Mouse (Mus musculus) heart, postnatal 4 days (tissue): ENCODE data around the gene Chek2. TPM values are rescaled to one million over a fixed set of nuclear protein-coding genes. Genes with fewer than 3 reads are reported as not detected.
"Not testable (repeated sequence)": the region's sequence is repeated elsewhere in the genome, so short reads cannot be mapped to it uniquely, and the experiment has no call there.

Experiments
- DNase-seq: peaks from one replicate; pipeline ENCODE4 v3.0.0; 2021
- total RNA-seq, 2 experiments: library from RNA; stranded (reverse); gene quantifications; 2 replicates each; pipeline ENCODE4 v1.2.3; 2021

The Chek2 gene
- total RNA-seq, 2 experiments from 2014 or later: 5.9 to 6.4 TPM

- peak; percentile 53 for DNase-seq
Measured at GRCm38 (mm10) chr5:110840465-110840864, 686 bp downstream of the Chek2 start.

- no peak for DNase-seq
Measured at GRCm38 (mm10) chr5:110841046-110841862, 1.5 kb downstream of the Chek2 start.

GRCm38 (mm10) chr5:110852990-110853389, 13.2 kb downstream of the Chek2 start:
- no peak for DNase-seq

- no peak for DNase-seq
Measured at GRCm38 (mm10) chr5:110857091-110857490, 17.3 kb downstream of the Chek2 start.

GRCm38 (mm10) chr5:110859013-110859650, 19.4 kb downstream of the Chek2 start:
- peak; percentile 59 for DNase-seq

- no peak for DNase-seq
Measured at GRCm38 (mm10) chr5:110860445-110860844, 20.7 kb downstream of the Chek2 start.

GRCm38 (mm10) chr5:110868460-110868859, 28.7 kb downstream of the Chek2 start:
- DNase-seq: no peak

GRCm38 (mm10) chr5:110869242-110869669, 29.5 kb downstream of the Chek2 start:
- DNase-seq: no peak

GRCm38 (mm10) chr5:110873160-110873559, 33.4 kb downstream of the Chek2 start:
- DNase-seq: no peak

- DNase-seq: peak; percentile 62
Measured at GRCm38 (mm10) chr5:110874711-110875110, 34.9 kb downstream of the Chek2 start.

- no peak for DNase-seq
Measured at GRCm38 (mm10) chr5:110875286-110875685, 35.5 kb downstream of the Chek2 start.

- no peak for DNase-seq
Measured at GRCm38 (mm10) chr5:110877666-110878505, 38.1 kb downstream of the Chek2 start.

- DNase-seq: not testable (repeated sequence)
Measured at GRCm38 (mm10) chr5:110878526-110878925, 38.7 kb downstream of the Chek2 start.

GRCm38 (mm10) chr5:110879042-110879441, 39.3 kb downstream of the Chek2 start:
- no peak for DNase-seq

GRCm38 (mm10) chr5:110879584-110880374, 40.0 kb downstream of the Chek2 start, which contains the start of gene Ttc28:
Ttc28 (plus strand) TSS chr5:110879803.
- peak; percentile 92 for DNase-seq

- DNase-seq: no peak
Measured at GRCm38 (mm10) chr5:110888596-110888995, 48.8 kb downstream of the Chek2 start.

- no peak for DNase-seq
Measured at GRCm38 (mm10) chr5:110889945-110890344, 50.2 kb downstream of the Chek2 start.

GRCm38 (mm10) chr5:110890561-110890960, 50.8 kb downstream of the Chek2 start:
- no peak for DNase-seq

GRCm38 (mm10) chr5:110897114-110897788, 57.5 kb downstream of the Chek2 start:
- no peak for DNase-seq

- DNase-seq: no peak
Measured at GRCm38 (mm10) chr5:110898169-110898568, 58.4 kb downstream of the Chek2 start.

GRCm38 (mm10) chr5:110898785-110899184, 59.0 kb downstream of the Chek2 start:
- no peak for DNase-seq
